Mouse (Mus musculus) limb, embryonic 14.5 days (tissue): ENCODE results near the gene Grpel1. TPM values are rescaled to one million over a fixed set of nuclear protein-coding genes. Genes with fewer than 3 reads are reported as not detected.

ENCODE experiments used
- ATAC-seq: fragments of 200-750 bp; cut with Nextera tagmentation; 2 replicates; pipeline ENCODE4 v1.8.0; 2017; ENCODE audit warnings: low read depth, moderate number of reproducible peaks, moderate TSS enrichment; ENCODE audit not compliant: low FRiP score
- DNase-seq: peaks from one replicate; pipeline ENCODE4 v3.0.0-alpha.2; 2015; ENCODE audit warnings: low spot score
- H3K27ac ChIP-seq: fragments of 300-500 bp; sonication (generic); replicated peaks from 2 replicates; pipeline ENCODE4 v1.5.1; 2014; ENCODE audit warnings: low read depth, mild to moderate bottlenecking, low read length, moderate library complexity, mixed read lengths
- H3K27me3 ChIP-seq: fragments of 300-500 bp; sonication (generic); 2 replicates; pipeline ENCODE4 v1.6.1; 2014; ENCODE audit warnings: low read length, mixed read lengths; ENCODE audit not compliant: control insufficient read depth, insufficient read depth
- H3K36me3 ChIP-seq: fragments of 300-500 bp; sonication (generic); 2 replicates; pipeline ENCODE4 v1.6.1; 2014; ENCODE audit warnings: mild to moderate bottlenecking, low read length, moderate library complexity, mixed read lengths; ENCODE audit not compliant: control insufficient read depth, insufficient read depth
- H3K4me1 ChIP-seq: fragments of 300-500 bp; sonication (generic); 2 replicates; pipeline ENCODE4 v1.6.1; 2014; ENCODE audit warnings: antibody characterized with exemption, low read length, mixed read lengths; ENCODE audit not compliant: control insufficient read depth, insufficient read depth
- H3K4me2 ChIP-seq: fragments of 300-500 bp; sonication (generic); replicated peaks from 2 replicates; pipeline ENCODE4 v1.6.1; 2014; ENCODE audit warnings: low read depth, mild to moderate bottlenecking, low read length, moderate library complexity; ENCODE audit not compliant: severe bottlenecking
- H3K4me3 ChIP-seq: fragments of 300-500 bp; sonication (generic); replicated peaks from 2 replicates; pipeline ENCODE4 v1.5.1; 2014; ENCODE audit warnings: low read length
- H3K9ac ChIP-seq: fragments of 300-500 bp; sonication (generic); 2 replicates; pipeline ENCODE4 v1.6.1; 2014; ENCODE audit warnings: mild to moderate bottlenecking, low read depth, low read length, moderate library complexity; ENCODE audit not compliant: severe bottlenecking
- H3K9me3 ChIP-seq: fragments of 300-500 bp; sonication (generic); 2 replicates; pipeline ENCODE4 v1.6.1; 2016; ENCODE audit warnings: low read length; ENCODE audit not compliant: control insufficient read depth
- POLR2A ChIP-seq: fragments of 200-500 bp; IDR thresholded peaks from 2 replicates; pipeline ENCODE4 v1.8.0; 2012; ENCODE audit warnings: inconsistent platforms, mild to moderate bottlenecking, moderate library complexity, borderline replicate concordance; ENCODE audit not compliant: insufficient read depth, insufficient read length; ENCODE audit errors: extremely low read depth
- WGBS: fragments of 180-500 bp; shearing (Covaris S2); extraction: QIAGEN DNeasy Blood & Tissue Kit; methylation state at CpG from one replicate; pipeline ENCODE4 v1.1.7; 2014; 5-methylcytosine and 5-hydroxymethylcytosine counted together
- polyA plus RNA-seq, 2 experiments: library from polyadenylated mRNA; depleted of rRNA in 1 of 2; stranded (reverse) in 1 of 2; unstranded in 1 of 2; fragments of >200 nt; fragmentation: Nextera tagmentation in 1 of 2; extraction: Ambion mirVana in 1 of 2; gene quantifications; 2 replicates each; pipeline versions ENCODE4 v1.2.1 to v1.2.3; 2012 to 2014

Gene Grpel1
- polyA plus RNA-seq, 2 experiments = 22.9 to 52.8 TPM

DNA sequence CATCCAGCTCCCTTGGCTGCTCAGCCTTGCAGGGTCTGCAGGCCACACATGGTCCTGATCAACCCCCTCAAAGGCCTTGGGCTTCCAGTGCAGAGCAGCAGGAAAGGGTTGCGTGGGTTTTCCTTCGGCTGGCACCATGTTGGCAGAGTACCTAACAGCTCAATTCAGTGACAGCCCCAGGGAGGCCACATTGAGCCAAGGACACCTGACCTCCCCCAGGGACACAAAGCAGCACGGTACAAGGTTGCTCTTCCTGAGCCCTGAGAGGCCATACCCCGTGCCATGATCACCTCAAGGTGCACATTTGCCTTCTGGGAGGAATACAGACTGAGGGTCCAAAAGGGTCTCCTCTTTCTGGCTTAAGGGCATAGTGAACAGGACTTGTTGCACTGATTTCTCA is 20.2 kb upstream of the Grpel1 start:
- ATAC-seq = no peak
- Histone ChIP-seq H3K27ac (no peak overlapping the region), H3K9ac (no peak overlapping the region), H3K4me1 (peaks cover 13% of the 10 kb centered on the region; the same call in 1 of the 2 replicates), H3K4me2 (no peak overlapping the region), H3K9me3 (no peaks in the 10 kb centered on the region), H3K4me3 (no peak overlapping the region), H3K36me3 (no peaks in the 10 kb centered on the region), H3K27me3 (no peaks in the 10 kb centered on the region)
- no peak for TF ChIP-seq POLR2A
- no peak for DNase-seq
- 45% methylated on average over 4 of the region's 4 CpGs for WGBS

DNA sequence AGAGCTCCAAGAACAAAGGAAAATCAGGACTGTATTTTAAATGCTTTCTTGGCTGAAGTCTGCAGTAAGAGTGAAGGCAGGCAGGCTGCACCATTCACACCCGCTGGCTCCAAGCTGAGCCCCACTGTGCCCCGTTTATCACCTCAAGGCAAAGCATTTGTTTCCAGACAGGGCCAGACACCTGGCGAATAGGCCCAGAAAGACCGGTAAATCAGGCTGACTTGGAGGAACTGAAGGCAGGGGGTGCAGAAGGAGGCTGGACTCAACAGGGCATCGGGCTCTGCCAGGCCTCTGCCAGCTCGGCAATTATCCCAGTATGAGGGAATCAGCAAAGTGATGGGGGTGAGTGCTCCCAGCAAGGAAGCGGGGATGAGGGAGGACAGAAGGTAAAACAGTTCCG is 19.8 kb upstream of the Grpel1 start:
- no peaks in the 10 kb centered on the region for H3K9me3 ChIP-seq
- ATAC-seq = no peak
- H3K4me1 ChIP-seq = peaks cover 13% of the 10 kb centered on the region; the same call in 1 of the 2 replicates
- no peak for DNase-seq
- 20% methylated on average over 8 of the region's 8 CpGs for WGBS
- H3K4me3 ChIP-seq = no peak overlapping the region
- no peak overlapping the region for H3K27ac ChIP-seq
- H3K4me2 ChIP-seq = no peak overlapping the region
- no peaks in the 10 kb centered on the region for H3K27me3 ChIP-seq
- H3K9ac ChIP-seq = no peak overlapping the region
- no peaks in the 10 kb centered on the region for H3K36me3 ChIP-seq
- no peak for TF ChIP-seq POLR2A

DNA sequence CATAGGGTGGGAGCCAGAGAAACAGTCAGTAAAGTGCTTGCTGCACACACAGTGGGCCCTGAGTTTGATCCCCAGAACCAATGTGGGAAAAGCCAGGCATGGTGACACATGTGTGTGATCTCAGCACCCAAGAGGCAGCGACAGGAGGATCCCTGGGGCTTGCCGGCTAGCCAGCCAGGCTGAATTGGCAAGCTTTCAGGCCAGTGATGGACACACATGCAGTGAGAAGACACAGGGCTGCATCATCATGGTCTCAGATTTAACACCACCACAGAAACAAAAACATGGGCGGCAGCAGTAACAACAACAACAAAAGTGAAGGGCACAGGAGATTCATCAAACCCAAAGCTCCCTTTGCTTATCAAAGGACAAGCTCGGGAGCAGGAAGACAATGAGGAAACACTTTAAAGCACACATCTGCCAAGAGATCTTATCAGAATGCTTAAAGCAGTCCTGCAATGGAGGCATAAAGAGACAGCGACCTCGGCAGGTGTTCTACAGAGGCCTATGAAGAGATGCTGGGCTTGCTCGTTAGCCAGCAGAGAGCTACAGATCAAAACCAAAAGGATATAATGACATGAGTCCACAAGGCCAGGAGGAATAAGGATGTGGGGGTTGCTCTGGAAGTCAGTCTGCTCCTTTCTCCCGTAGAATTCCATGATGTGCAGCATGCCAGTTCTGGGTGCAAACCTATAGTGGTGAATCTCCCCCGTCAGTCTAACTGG is 18.5 kb upstream of the Grpel1 start:
- H3K4me2 ChIP-seq = no peak overlapping the region
- H3K27me3 ChIP-seq = no peaks in the 10 kb centered on the region
- H3K4me3 ChIP-seq = no peak overlapping the region
- no peaks in the 10 kb centered on the region for H3K9me3 ChIP-seq
- 36% methylated on average over 9 of the region's 9 CpGs for WGBS
- DNase-seq = no peak
- H3K27ac ChIP-seq = no peak overlapping the region
- peaks cover 11% of the 10 kb centered on the region; the same call in 1 of the 2 replicates for H3K4me1 ChIP-seq
- no peak for TF ChIP-seq POLR2A
- no peak overlapping the region for H3K9ac ChIP-seq
- H3K36me3 ChIP-seq = no peaks in the 10 kb centered on the region
- ATAC-seq = no peak

DNA sequence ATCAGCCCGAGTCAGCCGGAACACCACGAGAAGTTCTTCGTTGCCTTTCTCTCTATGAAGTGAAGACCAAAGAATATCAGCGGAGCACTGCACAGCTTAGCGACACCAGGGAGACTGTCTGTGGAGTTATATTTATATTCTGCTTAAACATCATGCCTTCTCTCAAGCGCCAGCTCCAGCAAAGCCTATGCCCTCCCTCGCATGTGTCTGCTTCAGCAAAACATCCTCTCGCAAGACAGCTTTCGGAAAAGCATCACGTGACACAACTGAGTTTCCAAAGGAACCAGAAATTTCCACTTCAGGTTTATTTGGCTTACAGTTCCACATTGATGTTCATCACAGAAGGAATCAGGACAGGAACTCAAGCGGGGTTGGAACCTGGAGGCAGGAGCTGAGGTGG is 16.9 kb upstream of the Grpel1 start:
- 97% methylated on average over 12 of the region's 12 CpGs for WGBS

DNA sequence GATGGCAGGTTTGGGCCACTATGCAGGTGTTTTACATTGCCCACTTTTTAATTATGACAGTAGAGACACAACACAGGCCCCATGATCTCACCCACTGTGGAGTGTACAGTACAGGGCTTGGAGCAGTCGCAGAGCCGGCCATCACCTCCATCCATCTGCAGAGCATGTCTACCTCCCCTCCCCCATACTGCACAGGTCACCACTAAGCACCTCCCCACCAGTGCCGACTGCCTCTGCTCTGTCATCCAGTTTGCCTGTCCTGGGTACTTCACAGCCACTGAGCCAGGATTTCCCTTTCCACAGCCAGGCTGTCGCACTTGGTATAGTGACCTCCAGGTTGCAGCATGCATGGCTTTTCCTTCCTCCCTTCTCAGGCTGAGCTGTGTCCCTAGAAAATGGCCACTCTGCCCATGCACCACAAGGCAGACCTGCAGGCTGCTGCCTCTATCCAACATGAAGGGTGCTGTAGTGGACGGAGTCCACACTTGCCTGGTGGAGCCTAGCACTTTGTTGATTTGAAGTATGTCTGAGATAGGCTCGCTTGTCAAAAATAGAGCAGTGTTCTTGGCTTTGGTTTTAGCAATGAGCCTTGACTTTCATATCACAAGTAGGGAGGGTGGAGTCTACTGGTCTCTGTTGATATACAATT is 15.0 kb upstream of the Grpel1 start:
- Histone ChIP-seq H3K27ac (no peak overlapping the region), H3K4me3 (no peak overlapping the region), H3K36me3 (no peaks in the 10 kb centered on the region), H3K9me3 (no peaks in the 10 kb centered on the region), H3K4me2 (no peak overlapping the region), H3K27me3 (no peaks in the 10 kb centered on the region), H3K9ac (no peak overlapping the region), H3K4me1 (peaks cover 11% of the 10 kb centered on the region; the same call in 1 of the 2 replicates)
- WGBS = 64% methylated on average over 6 of the region's 6 CpGs
- ATAC-seq (no peak), DNase-seq (no peak)
- TF ChIP-seq POLR2A = no peak

More for the DNA sequence above, 16.9 kb upstream of the Grpel1 start:
- Histone ChIP-seq H3K4me1 (peaks cover 11% of the 10 kb centered on the region; the same call in 1 of the 2 replicates), H3K4me2 (no peak overlapping the region), H3K27me3 (no peaks in the 10 kb centered on the region), H3K4me3 (no peak overlapping the region), H3K9ac (no peak overlapping the region), H3K9me3 (no peaks in the 10 kb centered on the region), H3K36me3 (no peaks in the 10 kb centered on the region), H3K27ac (no peak overlapping the region)
- no peak for ATAC-seq
- DNase-seq = no peak
- no peak for TF ChIP-seq POLR2A
